Mouse (Mus musculus) ovary, postnatal 10 days (tissue): ENCODE measurements around the gene Slc39a7.
"Not testable (repeated sequence)": the region's sequence is repeated elsewhere in the genome, so short reads cannot be mapped to it uniquely, and the experiment has no call there.

ENCODE experiments used
- DNase-seq: peaks from one replicate; pipeline ENCODE4 v3.0.0; 2022; ENCODE audit warnings: low spot score

The Slc39a7 gene

GRCm38 (mm10) chr17:33999341-34000149 is 31.9 kb downstream of the Slc39a7 start:
- DNase-seq = no peak

DNA sequence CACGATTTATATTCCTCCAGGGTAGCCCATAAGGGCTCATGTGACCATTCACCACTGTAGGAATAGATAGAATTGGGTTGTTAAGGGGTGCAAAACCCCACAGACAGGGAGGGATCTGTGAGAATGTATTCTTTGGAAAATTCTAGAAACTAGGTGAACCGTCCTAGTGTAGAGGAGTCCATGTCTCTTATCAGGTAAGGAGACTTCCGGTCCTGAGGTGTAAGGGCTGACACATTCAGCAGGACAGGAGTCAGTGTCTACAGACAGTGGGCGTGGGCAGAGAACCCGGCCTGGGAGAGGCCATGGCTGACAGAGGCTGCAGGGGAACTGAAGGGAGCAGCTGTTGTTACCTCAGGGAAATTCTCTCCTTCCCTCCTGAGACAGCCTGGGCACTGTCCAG is 32.8 kb downstream of the Slc39a7 start:
- DNase-seq = not testable (repeated sequence)

DNA sequence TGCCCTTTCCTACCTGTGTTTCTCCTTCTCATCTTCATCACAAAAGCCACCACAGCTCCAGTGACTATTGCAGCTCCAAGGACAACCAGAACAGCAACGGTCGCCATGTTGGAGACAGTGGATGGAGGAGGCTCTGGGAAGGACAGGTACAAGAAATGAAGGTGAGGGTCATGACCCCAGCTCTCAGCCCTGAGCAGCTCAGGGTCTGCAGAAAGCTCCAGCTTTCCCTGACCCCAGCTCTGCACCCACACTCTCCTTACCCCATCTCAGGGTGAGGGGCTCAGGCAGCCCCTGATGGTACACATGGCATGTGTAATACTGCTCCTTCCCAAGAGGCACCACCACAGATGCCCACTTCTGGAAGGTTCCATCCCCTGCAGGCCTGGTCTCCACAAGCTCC is 34.5 kb downstream of the Slc39a7 start:
- DNase-seq = not testable (repeated sequence)

DNA sequence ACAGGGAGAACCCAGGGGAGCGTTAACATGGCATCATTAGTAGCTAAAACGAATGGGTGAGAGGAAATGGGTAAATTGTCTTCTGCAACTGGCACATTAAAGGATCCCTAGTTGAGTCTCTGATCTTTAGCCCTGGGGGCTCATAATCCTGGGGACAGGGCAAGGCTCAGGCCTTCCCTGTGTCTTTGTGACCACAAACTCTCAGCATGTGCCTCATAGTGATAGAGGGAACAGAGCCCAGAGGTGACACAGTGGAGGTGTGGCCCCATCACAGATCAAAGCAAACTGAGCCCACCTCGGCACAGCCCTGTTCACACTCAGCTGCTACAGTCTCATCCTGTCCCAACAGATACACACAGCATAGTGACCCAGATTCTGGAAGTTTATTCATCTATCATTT is 35.8 kb downstream of the Slc39a7 start:
- DNase-seq = no peak

DNA sequence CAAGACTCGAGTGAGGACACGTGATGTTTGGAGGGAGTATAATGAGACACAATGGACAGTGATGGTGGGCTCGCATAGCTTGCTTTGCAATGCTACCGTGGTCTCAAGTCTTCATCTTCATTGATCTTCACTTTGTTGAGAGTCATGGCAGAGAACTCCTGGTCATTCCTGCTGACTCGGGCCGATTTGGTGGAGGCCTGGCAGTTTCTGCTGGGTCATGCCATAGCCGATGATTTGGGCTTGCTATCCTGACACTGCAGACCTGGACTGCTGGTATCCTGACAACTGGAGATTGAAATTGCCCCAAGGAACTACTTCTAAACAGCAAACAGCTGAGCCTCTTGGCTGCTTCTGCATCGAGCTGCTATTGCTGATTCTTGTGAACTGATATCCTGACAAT is 36.5 kb downstream of the Slc39a7 start:
- DNase-seq = no peak

- DNase-seq = no peak
These were observed 39.5 kb downstream of the Slc39a7 start for GRCm38 (mm10) chr17:33991788-33992664.

- DNase-seq = not testable (repeated sequence)
These were observed 49.3 kb downstream of the Slc39a7 start for GRCm38 (mm10) chr17:33982136-33982535.

DNA sequence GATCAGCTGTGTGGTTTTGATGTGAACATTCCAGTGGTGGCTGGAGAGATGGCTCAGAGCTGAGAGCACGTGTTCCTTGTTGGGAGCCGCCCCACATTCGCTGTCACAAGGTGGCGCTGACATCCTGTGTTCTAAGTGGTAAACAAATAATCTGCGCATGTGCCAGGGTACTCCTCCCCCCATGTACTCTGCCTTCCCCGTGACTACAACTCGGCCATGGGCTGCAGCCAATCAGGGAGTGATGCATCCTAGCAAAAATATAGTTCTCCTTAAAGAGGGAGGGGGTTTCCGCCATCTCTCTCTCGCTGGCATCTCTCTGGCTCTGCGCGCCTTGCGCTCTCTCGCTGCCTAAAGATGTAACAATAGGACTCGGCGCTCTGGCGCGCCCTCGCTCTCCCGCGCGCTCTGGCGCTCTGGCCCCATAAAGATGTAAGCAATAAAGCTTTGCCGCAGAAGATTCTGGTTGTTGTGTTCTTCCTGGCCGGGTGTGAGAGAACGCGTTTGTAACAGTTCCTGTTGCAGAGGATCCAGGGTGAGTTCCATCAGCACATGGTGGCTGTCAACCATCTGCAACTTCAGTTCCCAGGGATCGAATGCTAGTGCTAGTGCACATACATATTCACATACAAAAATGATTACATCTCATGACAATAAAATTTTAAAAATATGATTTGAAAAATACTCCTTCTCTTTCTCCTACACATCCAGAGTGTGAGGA is 50.1 kb downstream of the Slc39a7 start:
- not testable (repeated sequence) for DNase-seq

GRCm38 (mm10) chr17:33980181-33981035 is 51.1 kb downstream of the Slc39a7 start:
- no peak for DNase-seq

DNA sequence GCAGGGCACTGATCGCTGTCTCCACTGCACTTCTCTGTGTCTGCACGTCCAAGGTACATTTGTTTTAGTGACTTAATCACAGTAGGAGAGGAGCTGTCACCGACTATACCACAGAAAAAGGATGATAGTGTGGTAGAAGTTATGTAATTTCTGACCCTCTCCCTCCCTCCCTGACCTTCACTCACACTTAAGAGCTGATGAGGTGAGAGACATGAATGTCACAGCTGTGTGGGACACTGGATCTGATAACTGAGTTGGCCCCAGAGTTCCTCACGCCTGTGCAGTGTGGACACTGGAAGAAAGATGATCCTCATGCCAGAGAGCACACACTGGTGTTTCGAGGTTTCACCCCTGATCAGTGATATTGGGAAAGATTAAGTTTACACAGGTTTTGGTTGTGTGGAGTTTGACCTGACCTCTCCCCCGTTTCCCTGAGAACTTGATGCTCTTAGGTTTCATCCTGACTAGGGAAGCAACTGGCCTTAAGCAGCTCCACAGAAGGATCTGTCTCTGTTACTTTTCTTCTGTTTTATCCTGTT is 51.9 kb downstream of the Slc39a7 start:
- no peak for DNase-seq

DNA sequence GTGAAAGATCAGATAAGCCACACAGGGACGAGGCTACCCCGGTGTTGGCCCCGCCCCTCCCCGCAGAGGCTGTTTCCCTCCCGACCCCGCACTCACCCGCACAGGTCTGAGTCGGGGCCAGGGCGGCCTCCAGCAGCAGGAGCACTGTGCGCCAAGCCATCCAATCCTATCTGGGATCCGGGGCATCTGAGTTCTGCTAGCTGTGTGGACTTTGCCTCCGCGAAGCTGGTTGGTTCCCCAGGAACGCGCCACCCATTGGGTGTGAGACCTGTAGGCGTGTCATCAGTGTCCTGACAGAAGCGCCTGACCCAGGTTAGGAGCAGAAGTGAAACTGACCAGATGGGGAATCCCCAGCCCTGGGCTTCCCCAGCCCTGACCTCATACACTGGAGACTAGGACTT is 52.9 kb downstream of the Slc39a7 start:
- no peak for DNase-seq
